Mouse (Mus musculus): ENCODE results near the gene Zmiz1. TPM values are rescaled to one million over a fixed set of nuclear protein-coding genes. Genes with fewer than 3 reads are reported as not detected.

Gene Zmiz1
- total RNA-seq, 2 experiments from 2014 or later: 87.7 to 99.3 TPM

- TF ChIP-seq CTCF (conservative IDR thresholded peaks at IDR 0.05): no peak
- Histone ChIP-seq H3K27ac (no peak overlapping the region), H3K4me3 (no peak overlapping the region)
- no peak for DNase-seq (ENCODE audit: low spot score in 2 of 2)
Measured at GRCm38 (mm10) chr14:25441469-25441868, 17.5 kb upstream of the Zmiz1 start.

GRCm38 (mm10) chr14:25442676-25443075, 16.3 kb upstream of the Zmiz1 start:
- Histone ChIP-seq H3K4me3 (no peak overlapping the region), H3K27ac (no peak overlapping the region)
- TF ChIP-seq CTCF (conservative IDR thresholded peaks at IDR 0.05): no peak
- no peak for DNase-seq (ENCODE audit: low spot score in 2 of 2)

- Histone ChIP-seq H3K4me3 (no peak overlapping the region), H3K27ac (no peak overlapping the region)
- TF ChIP-seq CTCF (conservative IDR thresholded peaks at IDR 0.05): no peak
- DNase-seq (ENCODE audit: low spot score in 2 of 2): no peak
Measured at GRCm38 (mm10) chr14:25447136-25447775, 11.7 kb upstream of the Zmiz1 start.

- no peak for TF ChIP-seq CTCF (conservative IDR thresholded peaks at IDR 0.05)
- no peak for DNase-seq (ENCODE audit: low spot score in 2 of 2)
- Histone ChIP-seq H3K4me3 (no peak overlapping the region), H3K27ac (no peak overlapping the region)
Measured at GRCm38 (mm10) chr14:25448471-25448870, 10.5 kb upstream of the Zmiz1 start.

GRCm38 (mm10) chr14:25451099-25451667, 7.8 kb upstream of the Zmiz1 start:
- Histone ChIP-seq H3K4me3 (no peak overlapping the region), H3K27ac (no peak overlapping the region)
- DNase-seq (ENCODE audit: low spot score in 2 of 2): no peak
- TF ChIP-seq CTCF (conservative IDR thresholded peaks at IDR 0.05): no peak

- no peak for DNase-seq (ENCODE audit: low spot score in 2 of 2)
- no peak overlapping the region for H3K27ac ChIP-seq
- TF ChIP-seq CTCF (conservative IDR thresholded peaks at IDR 0.05): no peak
- no peak overlapping the region for H3K4me3 ChIP-seq
Measured at GRCm38 (mm10) chr14:25451699-25452632, 7.0 kb upstream of the Zmiz1 start.

- H3K4me3 ChIP-seq: no peak overlapping the region
- no peak overlapping the region for H3K27ac ChIP-seq
- DNase-seq (ENCODE audit: low spot score in 2 of 2): no peak
- TF ChIP-seq CTCF (conservative IDR thresholded peaks at IDR 0.05): no peak
Measured at GRCm38 (mm10) chr14:25452633-25453025, 6.4 kb upstream of the Zmiz1 start.

GRCm38 (mm10) chr14:25454066-25454760, 4.8 kb upstream of the Zmiz1 start:
- no peak overlapping the region for H3K4me3 ChIP-seq
- peak; percentile 29 for TF ChIP-seq CTCF (conservative IDR thresholded peaks at IDR 0.05)
- no peak for DNase-seq (ENCODE audit: low spot score in 2 of 2)

GRCm38 (mm10) chr14:25456666-25457433, 2.1 kb upstream of the Zmiz1 start:
- Histone ChIP-seq H3K27ac (peak overlapping the region; percentile 93), H3K4me3 (peak overlapping the region; percentile 87)
- DNase-seq (ENCODE audit: low spot score in 2 of 2): no peak
- no peak for TF ChIP-seq CTCF (conservative IDR thresholded peaks at IDR 0.05)

More at GRCm38 (mm10) chr14:25454066-25454760, 4.8 kb upstream of the Zmiz1 start:
- no peak overlapping the region for H3K27ac ChIP-seq

- H3K4me3 ChIP-seq: peak overlapping the region; percentile 87
- H3K27ac ChIP-seq: peak overlapping the region; percentile 93
- peak; percentile 67 for TF ChIP-seq CTCF (conservative IDR thresholded peaks at IDR 0.05)
- peak; percentile 92 for DNase-seq (ENCODE audit: low spot score in 2 of 2)
Measured at GRCm38 (mm10) chr14:25457434-25457957, 1.5 kb upstream of the Zmiz1 start.

- Histone ChIP-seq H3K27ac (peak overlapping the region; percentile 93), H3K4me3 (peak overlapping the region; percentile 87)
- TF ChIP-seq CTCF (conservative IDR thresholded peaks at IDR 0.05): no peak; the same call in none of the 2 replicates
- no peak for DNase-seq (ENCODE audit: low spot score in 2 of 2)
Measured at GRCm38 (mm10) chr14:25458111-25459015, 622 bp upstream of the Zmiz1 start.

Data from layer of hippocampus, adult 2 months (tissue).